Comparison of ENCODE assay signal across 8 mouse cellular contexts in genomic region chr9:41937341-41937966, GRCm38 (mm10).
DNase-seq lines count a peak whose midpoint lies in the region; ATAC-seq and TF ChIP-seq lines count a peak whose summit lies in the region.

No protein-coding gene starts in this region.

- H3K27ac ChIP-seq in lung, embryonic 15.5 days, result peak overlapping the region; percentile 83
- no peak overlapping the region for H3K27ac ChIP-seq in lung, postnatal 0 days (ENCODE audit: low read length)
- 0 out of 2 replicates have a peak overlapping the region, but pooled peaks have one; percentile 28 for H3K27ac ChIP-seq in intestine, postnatal 0 days (ENCODE audit: low read depth, low read length)
- H3K27ac ChIP-seq in stomach, postnatal 0 days (replicated peaks), result peak overlapping the region; percentile 40

- H3K4me2 ChIP-seq in lung, embryonic 15.5 days, result no peak overlapping the region
- no peak overlapping the region for H3K4me2 ChIP-seq in lung, postnatal 0 days (replicated peaks; ENCODE audit: low read depth, low read length)
- no peak overlapping the region for H3K4me2 ChIP-seq in intestine, postnatal 0 days (replicated peaks; ENCODE audit: low read depth)
- H3K4me2 ChIP-seq in stomach, postnatal 0 days (replicated peaks; ENCODE audit: low read depth), result no peak overlapping the region

- no peak for TF ChIP-seq CTCF in lung, postnatal 0 days (IDR thresholded peaks at IDR 0.05)
- no peak for TF ChIP-seq CTCF in intestine, postnatal 0 days (IDR thresholded peaks at IDR 0.05; ENCODE audit: low read depth)
- TF ChIP-seq CTCF in stomach, postnatal 0 days (IDR thresholded peaks at IDR 0.05; ENCODE audit: low read depth), result no peak

- no peaks in the 10 kb centered on the region for H3K27me3 ChIP-seq in lung, embryonic 15.5 days
- H3K27me3 ChIP-seq in lung, postnatal 0 days (replicated peaks; ENCODE audit: insufficient read depth, low read length), result no peaks in the 10 kb centered on the region
- H3K27me3 ChIP-seq in intestine, postnatal 0 days (replicated peaks; ENCODE audit: control insufficient read depth, insufficient read depth, low read length), result no peaks in the 10 kb centered on the region
- no peaks in the 10 kb centered on the region for H3K27me3 ChIP-seq in stomach, postnatal 0 days (ENCODE audit: control insufficient read depth, insufficient read depth, low read length)

- peaks cover 37% of the 10 kb centered on the region for H3K4me1 ChIP-seq in lung, embryonic 15.5 days
- H3K4me1 ChIP-seq in lung, postnatal 0 days (ENCODE audit: insufficient read depth, low read depth, low read length), result no peaks in the 10 kb centered on the region
- peaks cover 4% of the 10 kb centered on the region; the same call in 1 of the 2 replicates for H3K4me1 ChIP-seq in intestine, postnatal 0 days (replicated peaks; ENCODE audit: control insufficient read depth, insufficient read depth, low read length)
- H3K4me1 ChIP-seq in stomach, postnatal 0 days (replicated peaks; ENCODE audit: control insufficient read depth, insufficient read depth), result 0 out of 2 replicates have a peak, but pooled peaks cover 5% of the 10 kb centered on the region

- H3K4me3 ChIP-seq in lung, embryonic 15.5 days, result no peak overlapping the region
- no peak overlapping the region for H3K4me3 ChIP-seq in lung, postnatal 0 days (ENCODE audit: low read depth, low read length)
- no peak overlapping the region for H3K4me3 ChIP-seq in intestine, postnatal 0 days (ENCODE audit: low read depth, low read length)
- no peak overlapping the region for H3K4me3 ChIP-seq in stomach, postnatal 0 days (ENCODE audit: low read depth, low read length)

- no peak overlapping the region for H3K9ac ChIP-seq in lung, embryonic 15.5 days
- no peak overlapping the region for H3K9ac ChIP-seq in lung, postnatal 0 days (replicated peaks; ENCODE audit: low read depth)
- no peak overlapping the region for H3K9ac ChIP-seq in intestine, postnatal 0 days (ENCODE audit: low read depth, low read length)
- H3K9ac ChIP-seq in stomach, postnatal 0 days (ENCODE audit: low read length), result no peak overlapping the region

- 55% methylated on average over 8 of the region's 8 CpGs for WGBS in lung, embryonic 15.5 days
- 61% methylated on average over 8 of the region's 8 CpGs for WGBS in lung, postnatal 0 days
- WGBS in intestine, postnatal 0 days, result 75% methylated on average over 8 of the region's 8 CpGs
- WGBS in stomach, postnatal 0 days, result 58% methylated on average over 8 of the region's 8 CpGs

- peak; percentile 12 for DNase-seq in adrenal gland, adult 2 months
- DNase-seq in adrenal gland, adult (ENCODE audit: inconsistent age in 2 of 2, low spot score in 1 of 2), result no peak
- DNase-seq in lung, postnatal 0 days (ENCODE audit: low spot score), result no peak
- no peak for DNase-seq in stomach, postnatal 0 days (ENCODE audit: low spot score)
- no peak for DNase-seq in adrenal gland, postnatal 4 days (ENCODE audit: low spot score in 2 of 2)
- no peak for DNase-seq in urinary bladder, adult 2 months (ENCODE audit: low spot score)

- H3K36me3 ChIP-seq in lung, embryonic 15.5 days, result no peaks in the 10 kb centered on the region
- H3K36me3 ChIP-seq in lung, postnatal 0 days (ENCODE audit: insufficient read depth, low read length), result no peaks in the 10 kb centered on the region
- H3K36me3 ChIP-seq in intestine, postnatal 0 days (ENCODE audit: control insufficient read depth, insufficient read depth), result no peaks in the 10 kb centered on the region
- no peaks in the 10 kb centered on the region for H3K36me3 ChIP-seq in stomach, postnatal 0 days (ENCODE audit: control insufficient read depth, insufficient read depth, low read length)

- TF ChIP-seq EP300 in lung, postnatal 0 days (IDR thresholded peaks at IDR 0.05), result no peak
- no peak for TF ChIP-seq EP300 in stomach, postnatal 0 days (optimal IDR thresholded peaks at IDR 0.05)

- ATAC-seq in lung, embryonic 15.5 days (ENCODE audit: borderline replicate concordance, extremely low read depth, low FRiP score, low TSS enrichment), result no peak
- no peak for ATAC-seq in lung, postnatal 0 days
- no peak for ATAC-seq in intestine, postnatal 0 days
- no peak for ATAC-seq in stomach, postnatal 0 days (ENCODE audit: low FRiP score, low TSS enrichment)

- no peaks in the 10 kb centered on the region for H3K9me3 ChIP-seq in lung, embryonic 15.5 days
- no peaks in the 10 kb centered on the region for H3K9me3 ChIP-seq in lung, postnatal 0 days (ENCODE audit: low read length)
- no peaks in the 10 kb centered on the region for H3K9me3 ChIP-seq in intestine, postnatal 0 days (ENCODE audit: control insufficient read depth)
- no peaks in the 10 kb centered on the region for H3K9me3 ChIP-seq in stomach, postnatal 0 days (ENCODE audit: control insufficient read depth, low read length)
